Mouse (Mus musculus): ENCODE results near the gene Cmss1. TPM values are rescaled to one million over a fixed set of nuclear protein-coding genes. Genes with fewer than 3 reads are reported as not detected.

Gene Cmss1
- total RNA-seq, 2 experiments from 2014 or later, result 12.1 to 16.9 TPM

DNA sequence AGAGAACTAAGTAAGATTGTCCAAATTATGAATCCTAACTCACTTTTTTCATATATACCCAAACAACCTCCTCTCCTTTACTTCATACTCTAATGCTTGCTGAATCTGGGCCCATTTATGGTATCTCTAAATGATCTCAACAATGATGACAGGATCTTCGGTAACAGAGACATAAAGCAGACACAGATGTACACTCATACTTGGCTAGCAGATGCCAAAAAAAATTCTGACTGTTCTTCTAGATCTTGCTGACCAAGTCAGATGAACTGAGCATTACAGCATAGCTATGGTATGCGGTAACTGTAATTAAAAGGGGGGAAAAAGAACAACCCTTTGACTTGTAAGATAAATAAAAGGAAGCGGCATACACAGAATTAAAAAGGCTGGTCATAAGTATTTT lies 43.2 kb downstream of the Cmss1 start:
- no peak for ATAC-seq (replicated peaks; ENCODE audit: low FRiP score, poor library complexity, severe bottlenecking)

GRCm38 (mm10) chr16:57560185-57560584 lies 46.5 kb downstream of the Cmss1 start:
- no peak for ATAC-seq (replicated peaks; ENCODE audit: low FRiP score, poor library complexity, severe bottlenecking)

DNA sequence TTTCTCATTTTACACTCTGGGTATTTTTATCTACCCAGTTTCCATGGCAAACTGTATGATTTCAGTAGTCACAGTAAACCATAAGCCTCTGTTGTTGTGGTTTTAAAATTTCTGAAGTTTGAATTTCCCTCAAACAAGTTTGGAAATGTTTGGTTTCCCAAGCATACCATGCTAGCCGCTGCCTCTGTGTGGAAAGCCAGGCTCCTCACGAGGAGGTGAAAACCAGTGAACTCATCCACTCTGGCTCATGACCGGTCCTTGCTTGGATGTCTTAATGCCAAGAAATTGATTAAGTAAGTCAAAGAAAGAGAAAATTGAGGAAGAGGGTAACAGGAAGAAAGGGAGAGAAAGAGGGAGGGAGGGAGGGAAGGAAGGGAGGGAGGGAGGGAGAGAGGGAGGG lies 48.4 kb downstream of the Cmss1 start:
- ATAC-seq (replicated peaks; ENCODE audit: low FRiP score, poor library complexity, severe bottlenecking), result no peak

DNA sequence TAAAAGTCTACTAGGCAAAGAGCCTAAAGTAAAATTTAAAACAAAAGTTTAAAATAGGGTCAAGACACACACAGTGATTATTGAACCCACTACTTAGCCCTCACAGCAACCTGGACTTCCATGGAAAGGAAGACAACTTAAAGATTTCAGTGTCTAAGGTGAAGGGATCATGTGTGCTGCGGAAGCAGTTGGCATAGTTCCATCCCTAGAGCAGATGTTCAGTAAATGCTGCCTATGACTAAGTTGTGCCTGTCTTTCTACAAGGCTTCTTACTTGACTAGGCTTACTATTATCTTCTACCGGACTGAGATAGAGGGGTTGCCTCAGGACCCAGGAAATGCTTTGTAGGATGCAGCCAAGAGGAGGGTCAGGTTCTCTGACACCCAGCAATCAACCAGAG lies 50.4 kb downstream of the Cmss1 start:
- no peak for ATAC-seq (replicated peaks; ENCODE audit: low FRiP score, poor library complexity, severe bottlenecking)

DNA sequence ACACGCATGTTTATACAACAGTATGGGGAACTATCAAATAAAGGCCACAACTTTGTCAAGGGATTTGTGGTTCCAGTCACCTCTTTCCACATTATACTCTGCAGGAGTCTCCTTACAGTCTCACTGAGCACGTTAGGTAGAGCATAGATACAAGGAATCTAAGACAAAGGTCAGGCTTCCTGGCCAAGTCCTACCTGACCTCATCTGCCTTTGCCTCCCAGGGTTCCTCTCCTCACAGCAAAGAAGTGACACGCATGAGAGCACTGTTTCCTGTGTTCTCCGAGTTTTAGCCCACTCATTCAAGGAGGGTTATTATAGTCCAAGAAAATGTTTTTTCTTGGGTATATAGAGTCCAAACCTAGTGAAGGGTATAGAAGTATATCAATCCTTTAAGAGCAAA lies 51.0 kb downstream of the Cmss1 start:
- ATAC-seq (replicated peaks; ENCODE audit: low FRiP score, poor library complexity, severe bottlenecking), result no peak

DNA sequence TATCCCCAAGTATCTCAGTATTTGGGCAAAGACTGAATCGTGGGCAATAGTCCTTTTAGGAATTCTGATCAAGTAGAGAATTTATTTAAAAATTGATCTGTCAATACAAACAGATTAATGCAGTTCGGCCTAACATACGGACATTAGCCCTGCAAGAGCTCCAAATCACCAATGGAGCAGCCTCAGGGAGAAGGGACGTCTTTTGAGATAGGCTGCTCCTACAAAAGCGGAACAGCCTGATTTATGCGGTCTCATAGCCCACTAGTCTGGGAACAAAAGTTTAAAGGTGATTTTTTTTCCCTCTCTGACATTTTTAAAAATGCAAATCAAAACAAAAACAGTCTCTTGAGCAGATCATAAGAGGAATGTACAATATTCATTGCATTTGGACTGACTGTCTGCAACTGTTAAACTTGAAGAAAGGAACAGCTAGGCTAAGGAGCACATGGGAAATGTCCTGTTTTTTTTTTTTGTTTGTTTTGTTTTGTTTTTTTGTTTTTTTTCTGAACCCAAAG lies 51.7 kb downstream of the Cmss1 start:
- no peak for ATAC-seq (replicated peaks; ENCODE audit: low FRiP score, poor library complexity, severe bottlenecking)

GRCm38 (mm10) chr16:57553235-57553634 lies 53.4 kb downstream of the Cmss1 start:
- ATAC-seq (replicated peaks; ENCODE audit: low FRiP score, poor library complexity, severe bottlenecking), result no peak

DNA sequence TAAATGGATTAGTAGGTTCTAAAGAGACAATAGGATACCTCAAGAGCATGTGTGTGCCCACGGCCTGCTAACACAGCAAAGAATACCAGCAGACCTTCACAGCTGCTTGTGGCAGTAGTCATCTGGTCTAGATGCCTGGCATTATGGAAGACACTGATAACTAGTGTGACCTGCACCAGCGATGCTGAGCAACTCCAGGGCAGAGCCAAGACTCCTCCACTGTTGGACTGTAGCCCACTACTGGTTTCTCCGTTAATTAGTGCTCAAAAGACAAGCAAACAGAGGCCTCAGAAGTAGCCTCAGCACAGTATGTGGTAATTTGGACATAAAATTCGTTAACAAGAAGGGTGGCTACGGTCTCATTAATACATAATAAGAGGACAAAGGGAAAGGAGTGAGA lies 54.0 kb downstream of the Cmss1 start:
- no peak for ATAC-seq (replicated peaks; ENCODE audit: low FRiP score, poor library complexity, severe bottlenecking)

DNA sequence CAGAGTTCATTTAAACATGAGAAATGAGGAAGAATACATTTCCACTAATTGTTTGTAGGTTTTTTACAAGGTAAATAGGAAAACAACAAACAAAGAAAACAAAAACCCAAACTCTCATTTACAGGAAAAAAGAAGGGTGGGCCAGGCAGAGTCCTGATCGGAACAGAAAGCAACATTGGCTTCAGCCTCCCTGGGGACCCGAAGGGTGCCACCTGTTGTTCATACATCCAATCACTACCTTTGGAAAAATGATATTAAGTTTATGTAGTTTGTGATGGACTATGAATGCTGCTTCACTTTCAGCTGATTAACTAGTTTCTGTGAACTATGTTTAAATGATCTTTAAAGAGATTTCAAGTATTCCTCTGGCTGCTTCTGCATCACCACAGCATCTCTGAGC lies 55.0 kb downstream of the Cmss1 start:
- ATAC-seq (replicated peaks; ENCODE audit: low FRiP score, poor library complexity, severe bottlenecking), result no peak

DNA sequence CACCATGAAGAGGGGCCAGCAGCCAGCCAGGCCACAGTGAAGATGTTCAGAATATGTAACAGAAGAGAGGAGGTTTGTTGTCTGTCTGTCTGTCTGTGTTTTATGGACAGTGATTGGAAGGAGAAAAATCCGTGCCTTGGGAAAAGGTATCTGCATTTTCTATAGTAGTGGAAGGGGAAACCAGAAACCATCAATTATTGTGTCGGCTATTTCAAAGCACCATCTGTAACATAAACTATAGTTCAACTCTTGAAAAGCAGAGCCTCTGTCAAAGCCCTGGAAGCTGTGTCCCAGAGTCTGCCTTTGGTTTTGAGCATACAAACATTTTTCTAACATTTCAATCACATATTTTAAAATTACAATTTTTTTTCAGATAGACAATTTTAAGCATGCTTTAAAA lies 55.8 kb downstream of the Cmss1 start:
- no peak for ATAC-seq (replicated peaks; ENCODE audit: low FRiP score, poor library complexity, severe bottlenecking)

GRCm38 (mm10) chr16:57550088-57550487 lies 56.6 kb downstream of the Cmss1 start:
- ATAC-seq (replicated peaks; ENCODE audit: low FRiP score, poor library complexity, severe bottlenecking), result no peak

GRCm38 (mm10) chr16:57549061-57550037 lies 57.3 kb downstream of the Cmss1 start:
- ATAC-seq (replicated peaks; ENCODE audit: low FRiP score, poor library complexity, severe bottlenecking), result no peak

DNA sequence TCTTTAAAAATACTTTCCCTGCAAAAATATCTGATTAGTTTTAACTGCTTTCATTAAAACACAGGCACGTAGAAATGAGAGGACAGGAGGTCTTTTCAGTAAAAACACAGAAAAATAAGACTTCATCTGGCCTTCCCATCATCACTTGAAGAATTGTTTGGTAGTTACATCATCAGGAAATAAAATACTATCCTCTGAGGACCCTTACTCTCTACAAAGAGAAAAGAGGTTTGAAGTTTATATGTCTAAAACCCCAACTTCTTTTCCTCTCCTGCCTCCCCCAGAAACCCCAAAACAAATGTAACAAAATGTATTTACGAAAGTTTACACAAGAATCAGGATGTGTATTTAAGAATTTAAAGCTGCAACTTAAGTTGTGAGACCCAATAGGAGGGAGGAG lies 58.1 kb downstream of the Cmss1 start:
- no peak for ATAC-seq (replicated peaks; ENCODE audit: low FRiP score, poor library complexity, severe bottlenecking)

DNA sequence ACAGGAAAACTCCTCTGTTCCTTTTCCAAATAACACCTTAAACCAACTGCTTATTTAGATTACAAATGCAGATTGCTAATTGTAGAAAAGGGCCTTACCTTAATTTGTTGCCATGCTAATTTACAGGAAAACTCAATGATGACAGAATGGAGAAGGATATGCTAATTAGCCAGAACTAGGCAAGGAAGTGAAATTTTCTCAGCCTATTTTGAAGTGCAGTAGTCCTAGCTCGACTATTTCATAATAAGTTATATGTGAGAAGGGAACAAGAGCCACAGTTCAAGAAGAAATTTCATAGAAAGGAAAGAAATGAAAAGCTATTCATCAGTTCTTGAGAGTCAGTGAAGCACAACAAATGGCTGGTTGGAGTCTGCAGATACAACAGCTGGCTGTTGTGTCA lies 60.3 kb downstream of the Cmss1 start:
- no peak for ATAC-seq (replicated peaks; ENCODE audit: low FRiP score, poor library complexity, severe bottlenecking)

GRCm38 (mm10) chr16:57544441-57544840 lies 62.2 kb downstream of the Cmss1 start:
- no peak for ATAC-seq (replicated peaks; ENCODE audit: low FRiP score, poor library complexity, severe bottlenecking)

- ATAC-seq (replicated peaks; ENCODE audit: low FRiP score, poor library complexity, severe bottlenecking), result no peak
These were observed 63.4 kb downstream of the Cmss1 start for GRCm38 (mm10) chr16:57543243-57543642.

GRCm38 (mm10) chr16:57536511-57536910 lies 70.2 kb downstream of the Cmss1 start:
- ATAC-seq (replicated peaks; ENCODE audit: low FRiP score, poor library complexity, severe bottlenecking), result no peak

GRCm38 (mm10) chr16:57534811-57535210 lies 71.9 kb downstream of the Cmss1 start:
- ATAC-seq (replicated peaks; ENCODE audit: low FRiP score, poor library complexity, severe bottlenecking), result no peak

- no peak for ATAC-seq (replicated peaks; ENCODE audit: low FRiP score, poor library complexity, severe bottlenecking)
These were observed 72.3 kb downstream of the Cmss1 start for GRCm38 (mm10) chr16:57534365-57534764.

DNA sequence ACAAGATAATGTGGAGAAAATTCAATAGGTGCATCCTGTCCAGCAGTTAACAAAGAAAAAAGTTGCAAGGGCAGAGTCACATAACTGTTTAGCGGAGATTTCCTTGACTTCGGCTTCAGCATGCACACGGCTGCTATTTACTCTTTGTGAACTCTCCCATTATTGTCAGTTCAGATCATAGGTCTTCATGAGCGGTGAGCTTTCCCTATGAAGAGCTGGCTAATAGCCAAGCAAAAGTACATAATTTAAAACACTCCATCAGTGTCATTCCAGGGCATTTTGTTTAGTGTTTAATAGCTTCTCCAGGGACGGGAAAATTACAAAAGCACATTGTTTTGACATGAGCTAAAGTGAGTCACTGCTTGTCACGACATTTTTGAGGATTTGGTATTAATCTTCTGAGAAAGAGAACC lies 74.6 kb downstream of the Cmss1 start:
- ATAC-seq (replicated peaks; ENCODE audit: low FRiP score, poor library complexity, severe bottlenecking), result no peak

GRCm38 (mm10) chr16:57530547-57530946 lies 76.1 kb downstream of the Cmss1 start:
- ATAC-seq (replicated peaks; ENCODE audit: low FRiP score, poor library complexity, severe bottlenecking), result no peak

Data from erythroblast, adult 5-6 weeks (primary cell).